Mouse (Mus musculus): Measurements from ENCODE around the gene Usp36. TPM values are rescaled to one million over a fixed set of nuclear protein-coding genes. Genes with fewer than 3 reads are reported as not detected.
"Not testable (repeated sequence)": the region's sequence is repeated elsewhere in the genome, so short reads cannot be mapped to it uniquely, and the experiment has no call there.

Gene Usp36
- polyA plus RNA-seq, 1 experiment from 2014 or later = 19.9 TPM

DNA sequence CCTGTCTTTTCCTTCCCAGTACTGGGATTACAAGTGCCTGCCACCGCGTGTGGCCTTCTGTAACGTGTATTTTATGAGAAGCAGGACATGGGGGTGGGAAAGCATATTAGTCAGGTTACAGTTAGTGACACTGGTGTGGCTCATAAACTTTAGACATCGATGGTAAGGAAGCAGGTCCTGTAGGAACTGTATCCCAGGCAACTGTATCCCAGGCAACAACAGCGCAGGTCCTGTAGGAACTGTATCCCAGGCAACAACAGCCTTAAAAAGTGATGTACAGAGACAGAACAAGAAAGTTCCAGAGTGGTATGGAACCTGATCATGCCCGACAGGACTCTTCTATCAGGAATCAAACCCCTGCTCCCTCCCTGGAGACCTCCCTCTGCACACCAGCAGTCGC lies 31.5 kb upstream of the Usp36 start:
- Histone ChIP-seq H3K36me3 (ENCODE audit: insufficient read depth) (peaks cover 32% of the 10 kb centered on the region; the same call in 1 of the 2 replicates), H3K9ac (no peak overlapping the region), H3K4me1 (ENCODE audit: insufficient read depth) (no peaks in the 10 kb centered on the region), H3K4me2 (no peak overlapping the region), H3K4me3 (ENCODE audit: low read depth, low read length) (no peak overlapping the region), H3K9me3 (ENCODE audit: low read depth, low read length) (no peaks in the 10 kb centered on the region), H3K27me3 (ENCODE audit: insufficient read depth, low read length) (no peaks in the 10 kb centered on the region), H3K27ac (ENCODE audit: low read depth) (no peak overlapping the region)
- DNase-seq (no peak), ATAC-seq (ENCODE audit: insufficient read depth) (no peak)
- 81% methylated on average over 7 of the region's 7 CpGs for WGBS
- TF ChIP-seq CTCF (IDR thresholded peaks at IDR 0.05; ENCODE audit: low read depth) = no peak

- Histone ChIP-seq H3K27me3 (ENCODE audit: insufficient read depth, low read length) (no peaks in the 10 kb centered on the region), H3K27ac (ENCODE audit: low read depth) (no peak overlapping the region), H3K9ac (no peak overlapping the region), H3K36me3 (ENCODE audit: insufficient read depth) (peaks cover 39% of the 10 kb centered on the region; the same call in 1 of the 2 replicates), H3K4me1 (ENCODE audit: insufficient read depth) (no peaks in the 10 kb centered on the region), H3K4me3 (ENCODE audit: low read depth, low read length) (no peak overlapping the region), H3K9me3 (ENCODE audit: low read depth, low read length) (no peaks in the 10 kb centered on the region), H3K4me2 (no peak overlapping the region)
- DNase-seq (peak; percentile 57), ATAC-seq (ENCODE audit: insufficient read depth) (no peak)
- WGBS = 57% methylated on average over 5 of the region's 5 CpGs
- TF ChIP-seq CTCF (IDR thresholded peaks at IDR 0.05; ENCODE audit: low read depth) = peak; percentile 73
Measured at GRCm38 (mm10) chr11:118318678-118319077, 28.6 kb upstream of the Usp36 start.

- H3K27ac ChIP-seq (ENCODE audit: low read depth) = no peak overlapping the region
- no peaks in the 10 kb centered on the region for H3K4me1 ChIP-seq (ENCODE audit: insufficient read depth)
- H3K9me3 ChIP-seq (ENCODE audit: low read depth, low read length) = no peaks in the 10 kb centered on the region
- DNase-seq (peak; percentile 89), ATAC-seq (ENCODE audit: insufficient read depth) (no peak)
- no peak overlapping the region for H3K4me3 ChIP-seq (ENCODE audit: low read depth, low read length)
- peak; percentile 92 for TF ChIP-seq CTCF (IDR thresholded peaks at IDR 0.05; ENCODE audit: low read depth)
- H3K9ac ChIP-seq = no peak overlapping the region
- WGBS = 20% methylated on average over 7 of the region's 7 CpGs
- no peak overlapping the region for H3K4me2 ChIP-seq
- H3K36me3 ChIP-seq (ENCODE audit: insufficient read depth) = peaks cover 40% of the 10 kb centered on the region; the same call in 1 of the 2 replicates
- H3K27me3 ChIP-seq (ENCODE audit: insufficient read depth, low read length) = no peaks in the 10 kb centered on the region
Measured at GRCm38 (mm10) chr11:118317129-118317528, 27.1 kb upstream of the Usp36 start.

GRCm38 (mm10) chr11:118316231-118316806 lies 26.3 kb upstream of the Usp36 start:
- H3K4me2 ChIP-seq = no peak overlapping the region
- no peak overlapping the region for H3K27ac ChIP-seq (ENCODE audit: low read depth)
- TF ChIP-seq CTCF (IDR thresholded peaks at IDR 0.05; ENCODE audit: low read depth) = no peak
- DNase-seq = no peak
- H3K9ac ChIP-seq = no peak overlapping the region
- H3K27me3 ChIP-seq (ENCODE audit: insufficient read depth, low read length) = no peaks in the 10 kb centered on the region
- no peak overlapping the region for H3K4me3 ChIP-seq (ENCODE audit: low read depth, low read length)
- WGBS = 79% methylated on average over 8 of the region's 8 CpGs
- H3K4me1 ChIP-seq (ENCODE audit: insufficient read depth) = no peaks in the 10 kb centered on the region
- H3K9me3 ChIP-seq (ENCODE audit: low read depth, low read length) = no peaks in the 10 kb centered on the region
- no peak for ATAC-seq (ENCODE audit: insufficient read depth)
- peaks cover 47% of the 10 kb centered on the region; the same call in 1 of the 2 replicates for H3K36me3 ChIP-seq (ENCODE audit: insufficient read depth)

- 0 out of 2 replicates have a peak, but pooled peaks cover 6% of the 10 kb centered on the region for H3K9me3 ChIP-seq (ENCODE audit: low read depth, low read length)
- no peak overlapping the region for H3K27ac ChIP-seq (ENCODE audit: low read depth)
- no peak for TF ChIP-seq CTCF (IDR thresholded peaks at IDR 0.05; ENCODE audit: low read depth)
- ATAC-seq (ENCODE audit: insufficient read depth) = no peak
- no peak overlapping the region for H3K4me2 ChIP-seq
- DNase-seq = no peak
- H3K27me3 ChIP-seq (ENCODE audit: insufficient read depth, low read length) = no peaks in the 10 kb centered on the region
- peaks cover 51% of the 10 kb centered on the region for H3K36me3 ChIP-seq (ENCODE audit: insufficient read depth)
- H3K9ac ChIP-seq = no peak overlapping the region
- no peak overlapping the region for H3K4me3 ChIP-seq (ENCODE audit: low read depth, low read length)
- 67% methylated on average over 6 of the region's 6 CpGs for WGBS
- no peaks in the 10 kb centered on the region for H3K4me1 ChIP-seq (ENCODE audit: insufficient read depth)
Measured at GRCm38 (mm10) chr11:118312132-118312723, 22.2 kb upstream of the Usp36 start.

GRCm38 (mm10) chr11:118307962-118308361 lies 17.9 kb upstream of the Usp36 start:
- WGBS = 82% methylated on average over 2 of the region's 2 CpGs
- H3K27ac ChIP-seq (ENCODE audit: low read depth); ATAC-seq (ENCODE audit: insufficient read depth); DNase-seq; H3K27me3 ChIP-seq (ENCODE audit: insufficient read depth, low read length); H3K4me1 ChIP-seq (ENCODE audit: insufficient read depth); H3K9me3 ChIP-seq (ENCODE audit: low read depth, low read length); H3K9ac ChIP-seq; H3K4me2 ChIP-seq; H3K4me3 ChIP-seq (ENCODE audit: low read depth, low read length): not testable (repeated sequence)
- H3K36me3 ChIP-seq (ENCODE audit: insufficient read depth) = peaks cover 50% of the 10 kb centered on the region

DNA sequence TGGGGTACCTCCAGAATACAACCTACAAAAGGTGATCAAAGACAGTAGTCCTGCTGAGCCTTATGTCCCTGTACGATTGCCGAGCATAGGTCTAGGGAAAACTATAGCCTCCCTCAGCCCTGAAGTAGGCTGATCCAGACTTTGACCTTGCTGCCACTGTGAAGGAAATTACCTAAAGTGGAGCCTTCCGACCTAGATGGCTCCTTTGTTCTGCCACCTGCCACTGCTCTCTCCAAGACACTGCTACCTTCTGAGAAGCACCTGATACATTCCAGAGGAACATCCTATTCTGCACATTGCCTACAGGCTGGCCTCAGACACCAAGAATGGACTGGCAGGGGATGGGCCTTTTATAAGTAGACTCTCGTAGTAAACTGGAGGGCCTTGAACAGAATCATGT lies 13.9 kb upstream of the Usp36 start:
- H3K4me3 ChIP-seq (ENCODE audit: low read depth, low read length); DNase-seq; H3K4me1 ChIP-seq (ENCODE audit: insufficient read depth); H3K27me3 ChIP-seq (ENCODE audit: insufficient read depth, low read length); H3K9ac ChIP-seq; ATAC-seq (ENCODE audit: insufficient read depth); H3K27ac ChIP-seq (ENCODE audit: low read depth); H3K4me2 ChIP-seq; H3K9me3 ChIP-seq (ENCODE audit: low read depth, low read length): not testable (repeated sequence)
- H3K36me3 ChIP-seq (ENCODE audit: insufficient read depth) = peaks cover 27% of the 10 kb centered on the region
- 88% methylated on average over 4 of the region's 4 CpGs for WGBS

Data from lung, embryonic 14.5 days (tissue).